Mouse (Mus musculus) ovary, postnatal 10 days (tissue): ENCODE data around the gene Slc28a2.
"Not testable (repeated sequence)": the region's sequence is repeated elsewhere in the genome, so short reads cannot be mapped to it uniquely, and the experiment has no call there.

Experiments used
- DNase-seq: peaks from one replicate; pipeline ENCODE4 v3.0.0; 2022; ENCODE audit warnings: low spot score

The Slc28a2 gene

GRCm38 (mm10) chr2:122426200-122426599, at the start of gene Slc28a2:
Gene Slc28a2 (plus strand): TSS chr2:122426477.
- not testable (repeated sequence) for DNase-seq

- DNase-seq = peak; percentile 99
These were observed 49.0 kb upstream of the Slc28a2 start for GRCm38 (mm10) chr2:122377215-122377674.

DNA sequence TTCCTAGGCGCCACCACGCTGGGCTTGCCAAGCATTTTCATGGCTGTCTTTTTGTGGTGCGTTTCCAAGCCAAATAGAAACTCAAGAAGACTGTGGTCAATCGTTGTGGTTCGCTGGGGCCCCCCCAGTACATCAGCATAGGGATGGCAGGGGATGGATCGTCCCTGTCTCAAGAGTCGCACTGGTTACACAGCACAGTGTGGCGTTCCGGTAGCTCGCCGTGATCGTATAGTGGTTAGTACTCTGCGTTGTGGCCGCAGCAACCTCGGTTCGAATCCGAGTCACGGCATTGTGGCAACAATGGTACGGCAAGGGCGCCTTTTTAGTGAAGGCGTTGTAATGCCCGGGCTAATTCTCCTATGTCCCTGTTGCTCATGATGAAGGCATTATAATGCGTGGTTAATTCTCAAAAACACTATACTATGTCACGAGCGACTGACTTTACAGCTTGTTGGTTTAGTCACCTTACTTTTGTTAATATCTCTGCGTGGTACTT, 48.5 kb upstream of the Slc28a2 start:
- no peak for DNase-seq

DNA sequence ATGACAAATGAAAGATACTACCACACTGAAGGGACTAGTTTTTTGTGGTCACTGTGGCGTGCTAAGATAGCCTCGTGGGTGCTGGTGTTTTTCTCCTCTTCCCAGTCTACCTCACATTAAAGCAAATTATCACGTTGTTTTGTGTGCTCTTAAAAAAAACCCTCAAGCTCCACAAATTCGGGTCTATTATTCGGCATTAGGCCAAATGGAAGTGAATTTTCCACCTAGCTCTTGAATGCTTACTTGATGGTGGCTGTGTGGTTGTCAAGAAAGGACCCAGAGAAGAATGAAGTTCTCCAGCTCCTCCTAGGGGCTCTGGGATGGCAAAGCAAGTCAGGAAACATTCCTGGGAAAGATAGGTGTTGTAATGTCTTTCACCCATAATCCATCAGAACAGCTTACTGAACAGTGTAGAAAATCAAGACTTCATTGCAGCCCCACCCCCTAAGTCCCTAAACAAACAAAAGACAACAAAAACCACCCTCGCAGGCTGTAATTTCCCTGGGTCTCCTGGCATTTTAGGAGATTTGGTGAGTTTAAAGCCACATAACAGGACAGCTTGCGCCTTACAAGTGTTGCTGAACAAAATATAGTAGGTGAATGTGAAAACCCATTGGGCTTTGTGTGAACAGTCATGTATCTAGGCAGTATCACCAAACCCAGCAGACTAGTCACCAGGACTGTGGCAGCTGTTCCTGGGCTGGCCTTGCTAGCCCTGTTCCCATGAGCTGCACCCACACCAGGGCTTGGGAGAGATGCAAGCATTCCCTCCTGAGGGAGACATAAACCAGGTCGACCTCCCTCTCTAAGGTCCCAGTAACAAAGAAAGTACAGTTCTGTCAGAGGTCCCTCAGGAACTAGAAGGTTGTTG, 47.6 kb upstream of the Slc28a2 start:
- DNase-seq = no peak

- no peak for DNase-seq
These were observed 47.0 kb upstream of the Slc28a2 start for GRCm38 (mm10) chr2:122379292-122379650.

DNA sequence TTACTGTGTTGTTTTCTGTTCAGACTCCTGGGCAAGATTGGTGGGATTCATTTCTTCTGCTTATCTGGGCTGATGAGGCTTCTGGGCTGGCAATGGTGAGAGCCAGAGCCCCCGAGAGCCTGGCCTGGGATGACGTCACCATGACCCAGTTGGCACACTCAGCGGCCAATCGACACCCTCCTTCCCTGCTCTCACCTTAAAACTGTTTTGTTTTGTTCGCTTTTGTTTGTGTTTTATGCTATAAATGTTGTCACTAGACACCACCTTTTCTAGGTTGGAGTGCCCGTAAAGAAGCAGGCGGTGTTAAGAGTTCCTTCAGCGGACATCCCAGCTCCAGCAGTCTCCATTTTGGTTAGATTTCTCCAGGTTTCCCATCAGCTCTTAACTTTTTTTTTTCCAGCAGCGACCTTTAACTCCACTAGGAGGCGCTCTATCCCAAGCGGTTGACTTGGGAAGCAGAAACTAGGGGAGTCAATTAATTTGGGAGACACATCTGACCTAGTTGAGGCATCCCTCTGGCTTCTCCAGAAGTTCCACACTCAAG, 45.4 kb upstream of the Slc28a2 start:
- no peak for DNase-seq

- DNase-seq = no peak
These were observed 44.8 kb upstream of the Slc28a2 start for GRCm38 (mm10) chr2:122381329-122382103.

DNA sequence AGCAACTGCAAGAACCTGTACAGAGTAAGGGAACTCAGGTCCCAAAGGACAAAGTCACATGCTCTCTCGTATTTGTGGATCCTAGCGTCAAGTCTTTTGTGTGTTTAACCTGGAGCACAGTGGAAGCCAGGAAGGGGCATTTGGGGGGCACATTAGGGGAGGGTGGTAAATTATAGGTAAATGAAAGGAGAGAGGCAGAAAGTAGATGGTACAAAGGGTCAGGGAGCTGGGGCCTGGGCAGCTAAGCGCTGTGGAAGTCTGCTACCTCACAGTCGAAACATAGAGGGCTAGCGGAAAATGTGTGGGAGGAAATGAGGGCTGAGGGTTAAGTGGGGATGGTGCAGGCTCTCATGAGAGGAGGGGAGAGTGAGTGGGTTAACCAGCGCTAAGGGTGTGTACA, 44.2 kb upstream of the Slc28a2 start:
- DNase-seq = no peak

GRCm38 (mm10) chr2:122385095-122385494, 41.2 kb upstream of the Slc28a2 start:
- no peak for DNase-seq

DNA sequence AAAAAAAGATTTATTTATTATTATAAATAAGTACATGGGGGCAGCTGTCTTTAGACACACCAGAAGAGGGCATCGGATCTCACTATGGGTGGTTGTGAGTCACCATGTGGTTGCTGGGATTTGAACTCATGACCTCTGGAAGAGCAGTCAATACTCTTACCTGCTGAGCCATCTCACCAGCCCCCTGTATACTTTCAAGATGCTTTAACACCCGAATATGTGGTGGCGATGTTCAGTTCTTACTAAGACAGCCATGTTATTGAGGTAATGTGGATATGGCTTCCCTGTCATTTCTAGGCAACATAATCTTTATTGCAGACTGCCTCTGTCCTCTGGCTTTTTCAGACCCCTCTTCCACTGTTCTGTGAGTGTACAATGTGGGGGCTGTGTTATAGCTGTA, 39.1 kb upstream of the Slc28a2 start:
- DNase-seq = not testable (repeated sequence)

GRCm38 (mm10) chr2:122396150-122396549, 30.1 kb upstream of the Slc28a2 start:
- no peak for DNase-seq

- no peak for DNase-seq
These were observed 18.7 kb upstream of the Slc28a2 start for GRCm38 (mm10) chr2:122407607-122408006.

- DNase-seq = no peak
These were observed 17.3 kb upstream of the Slc28a2 start for GRCm38 (mm10) chr2:122408928-122409327.

DNA sequence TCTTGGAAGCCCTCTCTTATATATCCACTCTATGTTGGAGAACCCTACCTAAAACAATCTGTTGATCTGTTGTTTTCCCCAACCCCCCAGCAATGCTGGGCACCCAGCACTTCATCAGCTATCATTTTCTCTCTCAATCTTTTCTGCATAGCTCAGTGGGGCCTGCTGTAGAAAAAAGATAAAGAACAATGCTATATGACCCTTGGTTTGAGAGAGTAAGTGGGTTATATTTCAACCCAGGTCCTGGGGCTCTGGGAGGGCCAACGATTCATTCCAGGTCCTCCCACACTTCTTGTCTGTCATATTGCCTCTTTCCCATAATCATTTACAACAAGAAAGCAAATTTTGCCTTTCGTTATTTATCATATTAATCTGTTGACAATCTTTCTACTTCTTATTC, 368 bp downstream of the Slc28a2 start:
- not testable (repeated sequence) for DNase-seq

GRCm38 (mm10) chr2:122438706-122439482, 12.6 kb downstream of the Slc28a2 start:
- not testable (repeated sequence) for DNase-seq

DNA sequence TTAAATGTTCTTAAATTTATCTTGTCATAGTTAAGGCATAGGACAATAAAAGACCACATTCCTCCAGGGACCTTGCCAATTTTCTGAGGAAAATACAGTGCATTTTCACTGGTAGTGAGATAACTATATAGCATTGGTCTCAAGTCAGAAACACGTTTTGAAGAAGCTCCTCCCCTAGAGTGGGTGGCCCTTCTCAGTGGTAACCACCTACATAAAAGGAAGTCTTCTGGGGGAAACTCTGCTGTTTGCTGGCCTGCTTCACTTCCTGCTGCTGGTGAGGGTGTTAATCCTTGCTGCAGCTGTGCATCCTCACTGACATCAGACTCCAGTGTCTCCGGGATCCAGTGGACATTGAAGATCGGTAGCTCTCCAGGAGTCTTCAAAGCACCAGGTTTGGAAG, 14.2 kb downstream of the Slc28a2 start:
- not testable (repeated sequence) for DNase-seq

GRCm38 (mm10) chr2:122441000-122441933, 15.0 kb downstream of the Slc28a2 start:
- no peak for DNase-seq

DNA sequence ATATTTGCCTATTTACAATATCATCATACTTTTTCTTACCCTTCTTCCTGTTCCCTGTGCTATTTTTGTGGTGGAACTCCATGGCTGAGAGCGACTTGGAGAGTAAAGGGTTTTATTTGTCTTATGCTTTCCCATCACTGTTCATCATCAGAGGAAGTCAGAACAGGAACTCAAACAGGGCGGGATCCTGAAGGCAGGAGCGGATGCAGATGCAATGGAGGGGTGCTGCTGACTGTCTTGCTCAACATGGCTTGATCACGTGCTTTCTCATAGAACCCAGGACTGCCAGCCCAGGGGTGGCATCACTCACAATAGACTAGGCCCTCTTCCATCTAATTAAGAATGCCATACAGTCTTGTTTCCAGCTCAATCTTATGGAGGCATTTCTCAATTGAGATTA, 24.1 kb downstream of the Slc28a2 start:
- DNase-seq = no peak

DNA sequence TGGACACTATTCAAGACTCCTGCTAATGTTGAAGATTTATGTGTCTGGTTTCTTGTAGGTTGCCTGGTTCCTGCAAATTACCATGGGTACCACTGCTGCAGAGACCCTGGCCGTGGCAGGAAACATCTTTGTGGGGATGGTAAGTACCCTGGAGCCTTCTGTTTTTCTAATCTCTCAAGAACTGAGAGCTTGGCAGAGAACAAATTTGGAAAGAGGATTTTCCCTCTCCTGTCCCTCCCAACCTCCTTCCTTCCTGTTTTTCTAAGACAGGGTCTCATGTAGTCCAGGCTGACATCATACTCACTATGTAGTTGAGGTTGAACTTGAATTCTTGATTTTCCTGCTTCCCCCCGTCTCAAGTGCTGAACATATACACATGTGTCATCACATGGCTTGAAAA, 26.1 kb downstream of the Slc28a2 start:
- DNase-seq = no peak

DNA sequence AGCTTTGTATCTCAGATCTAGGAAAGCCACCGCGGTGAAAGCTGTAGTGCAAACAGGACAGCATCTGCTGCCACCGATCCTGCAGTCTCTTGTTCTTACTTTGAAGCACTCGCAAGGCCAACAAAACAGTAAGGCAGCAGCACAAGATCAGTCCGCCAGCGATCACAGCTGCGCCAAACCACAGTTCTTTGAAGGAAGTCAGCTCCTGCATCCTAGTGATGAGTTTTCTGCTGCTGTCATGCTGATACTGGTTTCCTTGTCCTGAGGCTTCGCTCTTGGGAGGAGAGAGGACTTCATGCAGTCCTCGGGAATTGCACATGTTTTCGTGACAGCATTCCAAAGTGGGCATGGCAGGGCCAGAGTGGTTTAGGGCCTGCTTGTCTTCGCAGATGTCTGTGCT, 40.6 kb downstream of the Slc28a2 start:
- no peak for DNase-seq
